Mouse (Mus musculus) CH12.LX (cell line): ENCODE results near the gene Gm20388. TPM values are rescaled to one million over a fixed set of nuclear protein-coding genes. Genes with fewer than 3 reads are reported as not detected.

ENCODE experiments used
- DNase-seq: peaks from one replicate; pipeline ENCODE4 v3.0.0-alpha.2; 2013; ENCODE audit errors: extremely low read depth
- H3K27ac ChIP-seq: 2 replicates; pipeline ENCODE4 v1.5.1; 2012; ENCODE audit warnings: low read depth, mild to moderate bottlenecking, control low read depth, moderate library complexity; ENCODE audit not compliant: insufficient read depth
- H3K27me3 ChIP-seq: replicated peaks from 2 replicates; pipeline ENCODE3; 2012; ENCODE audit warnings: inconsistent platforms
- H3K36me3 ChIP-seq, 2 experiments: replicated peaks in 1 of 2; 2 replicates each; pipeline versions ENCODE3 to v1.6.1; 2012; ENCODE audit warnings: inconsistent platforms in 1 of 2, low read length in 1 of 2, mild to moderate bottlenecking in 1 of 2, mixed read lengths in 1 of 2, moderate library complexity in 1 of 2; ENCODE audit not compliant: control insufficient read depth in 1 of 2, insufficient read depth in 1 of 2
- H3K4me1 ChIP-seq, 2 experiments: 2 replicates each; pipeline ENCODE4 v1.6.1; 2012; ENCODE audit warnings: inconsistent platforms in 1 of 2, moderate library complexity in 1 of 2; ENCODE audit not compliant: insufficient read depth in 2 of 2, control insufficient read depth in 1 of 2
- H3K4me2 ChIP-seq: 2 replicates; pipeline ENCODE4 v1.6.1; 2012; ENCODE audit warnings: low read depth, mild to moderate bottlenecking, control low read depth; ENCODE audit not compliant: poor library complexity, insufficient read depth, severe bottlenecking
- H3K4me3 ChIP-seq, 3 experiments: fragments of 150-350 bp in 1 of 3; sonication (generic) in 1 of 3; replicated peaks in 1 of 3; 2 replicates each; pipeline versions ENCODE3 to v1.5.1; 2011 to 2012; ENCODE audit warnings: low read depth in 2 of 3, low read length in 2 of 3, mild to moderate bottlenecking in 2 of 3, moderate library complexity in 2 of 3, control low read depth in 1 of 3, improper control_type of control experiment in 1 of 3, inconsistent platforms in 1 of 3, mixed read lengths in 1 of 3; ENCODE audit not compliant: poor library complexity in 1 of 3
- H3K79me2 ChIP-seq: replicated peaks from 2 replicates; pipeline ENCODE4 v1.6.1; 2012; ENCODE audit warnings: mild to moderate bottlenecking, moderate library complexity; ENCODE audit not compliant: control insufficient read depth, poor library complexity, insufficient read depth, severe bottlenecking; ENCODE audit errors: extremely low read depth
- H3K9ac ChIP-seq: 2 replicates; pipeline ENCODE4 v1.6.1; 2012; ENCODE audit warnings: low read depth, mild to moderate bottlenecking, control low read depth, moderate library complexity; ENCODE audit not compliant: insufficient read depth
- H3K9me3 ChIP-seq: replicated peaks from 2 replicates; pipeline ENCODE3; 2012; ENCODE audit warnings: low read length, inconsistent platforms, mixed read lengths
- BHLHE40 ChIP-seq: IDR thresholded peaks from 2 replicates; pipeline ENCODE4 v1.6.1; 2011; ENCODE audit warnings: mild to moderate bottlenecking, low read depth, low read length, improper control_type of control experiment
- CHD1 ChIP-seq: IDR thresholded peaks from 2 replicates; pipeline ENCODE4 v1.6.1; 2012; ENCODE audit warnings: low read depth, low read length, improper control_type of control experiment, inconsistent platforms
- CTCF ChIP-seq, 2 experiments: IDR thresholded peaks in 1 of 2; conservative IDR thresholded peaks in 1 of 2; 2 replicates each; pipeline ENCODE4 v1.5.1; 2011 to 2012; ENCODE audit warnings: low read depth in 2 of 2, low read length in 2 of 2, improper control_type of control experiment in 1 of 2, inconsistent platforms in 1 of 2, mild to moderate bottlenecking in 1 of 2, moderate library complexity in 1 of 2
- GABPA ChIP-seq: IDR thresholded peaks from 2 replicates; pipeline ENCODE4 v1.6.1; 2012; ENCODE audit warnings: low read depth, low read length, improper control_type of control experiment, inconsistent platforms; ENCODE audit not compliant: insufficient replicate concordance
- JUND ChIP-seq: conservative IDR thresholded peaks from 2 replicates; pipeline ENCODE4 v1.6.1; 2011; ENCODE audit warnings: low read depth, low read length, improper control_type of control experiment
- KAT2A ChIP-seq: IDR thresholded peaks from 2 replicates; pipeline ENCODE4 v1.6.1; 2012; ENCODE audit warnings: low read length, improper control_type of control experiment, inconsistent platforms; ENCODE audit not compliant: insufficient replicate concordance
- MAFK ChIP-seq: IDR thresholded peaks from 2 replicates; pipeline ENCODE4 v1.6.1; 2011; ENCODE audit warnings: low read length, improper control_type of control experiment; ENCODE audit not compliant: insufficient replicate concordance
- MAX ChIP-seq: IDR thresholded peaks from 2 replicates; pipeline ENCODE4 v1.6.1; 2011; ENCODE audit warnings: low read length, improper control_type of control experiment
- MYC ChIP-seq: IDR thresholded peaks from 2 replicates; pipeline ENCODE4 v1.6.1; 2011; ENCODE audit warnings: low read depth, mild to moderate bottlenecking, improper control_type of control experiment, low read length
- POLR2A ChIP-seq: IDR thresholded peaks from 2 replicates; pipeline ENCODE4 v1.6.1; 2011; ENCODE audit warnings: low read depth, mild to moderate bottlenecking, improper control_type of control experiment, low read length
- RAD21 ChIP-seq: IDR thresholded peaks from 2 replicates; pipeline ENCODE4 v1.6.1; 2011; ENCODE audit warnings: low read depth, mild to moderate bottlenecking, low read length, improper control_type of control experiment, moderate library complexity
- SIN3A ChIP-seq: IDR thresholded peaks from 2 replicates; pipeline ENCODE4 v1.6.1; 2012; ENCODE audit warnings: low read length, improper control_type of control experiment, inconsistent platforms
- SMC3 ChIP-seq: IDR thresholded peaks from 2 replicates; pipeline ENCODE4 v1.6.1; 2011; ENCODE audit warnings: low read depth, low read length, improper control_type of control experiment
- TBP ChIP-seq: conservative IDR thresholded peaks from 2 replicates; pipeline ENCODE4 v1.6.1; 2011; ENCODE audit warnings: low read depth, low read length, improper control_type of control experiment
- ZC3H11A ChIP-seq: IDR thresholded peaks from 2 replicates; pipeline ENCODE4 v1.6.1; 2012; ENCODE audit warnings: low read depth, mild to moderate bottlenecking, inconsistent platforms, low read length, improper control_type of control experiment
- ZNF384 ChIP-seq: IDR thresholded peaks from 2 replicates; pipeline ENCODE4 v1.6.1; 2012; ENCODE audit warnings: low read depth, low read length, improper control_type of control experiment, inconsistent platforms
- dilution Hi-C: fragments of 300-500 bp; cut with MboI; formaldehyde crosslinking; loops from 2 replicates; pipeline ENCODE4 v1.14.3; 2020; ENCODE audit warnings: low sequenced_read_pairs; ENCODE audit not compliant: extremely low pct_unique_long_range_greater_than_20kb, extremely low pct_ligation_motif_present
- in situ Hi-C: fragments of 300-500 bp; cut with MboI; formaldehyde crosslinking; loops from 3 replicates; pipeline ENCODE4 v1.14.3; 2019; ENCODE audit warnings: low sequenced_read_pairs, low pct_ligation_motif_present, low pct_unique_long_range_greater_than_20kb, mixed read lengths
- polyA plus RNA-seq: library from polyadenylated mRNA; unstranded; fragments of >175 nt; gene quantifications from 2 replicates; pipeline ENCODE4 v1.2.1, GENCODE M21; 2012; ENCODE audit warnings: low read depth; ENCODE audit not compliant: insufficient read length
- total RNA-seq, 2 experiments: library from RNA; depleted of rRNA; stranded (reverse); fragments of 300-350 nt in 1 of 2; fragments of >200 nt in 1 of 2; gene quantifications; 2 replicates each; pipeline ENCODE4 v1.2.3; 2012 to 2014

Gene Gm20388
- total and polyA plus RNA-seq, 3 experiments = 14.8 to 26.3 (median 22.2) TPM

GRCm38 (mm10) chr8:123627410-123628147 is 3716.9 kb downstream of the Gm20388 start:
- H3K4me3 ChIP-seq = no peak overlapping the region
- no peaks in the 10 kb centered on the region for H3K36me3 ChIP-seq
- in situ Hi-C loops = no loop called here
- H3K27me3 ChIP-seq = peaks cover 21% of the 10 kb centered on the region
- no peak overlapping the region for H3K9ac ChIP-seq
- TF ChIP-seq TBP (0 out of 2 replicates have a peak, but pooled peaks have one; percentile 46), ZNF384 (no peak), CTCF (conservative IDR thresholded peaks at IDR 0.05 in 1 of 2, IDR thresholded peaks at IDR 0.05 in 1 of 2; ENCODE audit: low read depth in 2 of 2, low read length in 2 of 2) (peak in 1 of 2 experiments; percentile 70; a peak in 2 of 4 replicates), POLR2A (no peak)
- no peak for DNase-seq
- H3K27ac ChIP-seq = no peak overlapping the region
- no peaks in the 10 kb centered on the region for H3K79me2 ChIP-seq
- H3K4me1 ChIP-seq = peaks cover 10 to 21% of the 10 kb centered on the region in 2 experiments
- peak overlapping the region; percentile 99; the same call in 1 of the 2 replicates for H3K4me2 ChIP-seq
- dilution Hi-C loops = no loop called here
- H3K9me3 ChIP-seq = no peaks in the 10 kb centered on the region

GRCm38 (mm10) chr8:123628253-123628967 is 3717.8 kb downstream of the Gm20388 start:
- H3K9me3 ChIP-seq = no peaks in the 10 kb centered on the region
- peaks cover 21% of the 10 kb centered on the region for H3K27me3 ChIP-seq
- no peak overlapping the region for H3K27ac ChIP-seq
- DNase-seq = peak; percentile 64
- H3K9ac ChIP-seq = no peak overlapping the region
- H3K4me1 ChIP-seq = peaks cover 14 to 30% of the 10 kb centered on the region in 2 experiments
- no peaks in the 10 kb centered on the region for H3K79me2 ChIP-seq
- peak overlapping the region; percentile 24 to 49 (median 40) for H3K4me3 ChIP-seq
- TF ChIP-seq MAFK = no peak
- peak; percentile 68 for TF ChIP-seq MYC
- TF ChIP-seq SIN3A = no peak; the same call in 1 of the 2 replicates
- 0 out of 2 replicates have a peak, but pooled peaks have one; percentile 24 for TF ChIP-seq TBP
- TF ChIP-seq KAT2A = no peak
- TF ChIP-seq BHLHE40 = no peak
- peak; percentile 54 for TF ChIP-seq SMC3
- no peak for TF ChIP-seq CHD1
- peak; percentile 81 for TF ChIP-seq RAD21
- peak; percentile 86 to 91 for TF ChIP-seq CTCF (conservative IDR thresholded peaks at IDR 0.05 in 1 of 2, IDR thresholded peaks at IDR 0.05 in 1 of 2; ENCODE audit: low read depth in 2 of 2, low read length in 2 of 2)
- TF ChIP-seq JUND = no peak
- TF ChIP-seq MAX = peak; percentile 30; the same call in 1 of the 2 replicates
- TF ChIP-seq ZC3H11A = no peak
- TF ChIP-seq GABPA = no peak
- in situ Hi-C loops = no loop called here
- H3K4me2 ChIP-seq = peak overlapping the region; percentile 99
- dilution Hi-C loops = no loop called here
- H3K36me3 ChIP-seq = no peaks in the 10 kb centered on the region
